Mouse (Mus musculus): ENCODE results near the gene Tmem95. TPM values are rescaled to one million over a fixed set of nuclear protein-coding genes. Genes with fewer than 3 reads are reported as not detected.

The Tmem95 gene
- polyA plus RNA-seq, 1 experiment from 2014 or later: 0.40 TPM

DNA sequence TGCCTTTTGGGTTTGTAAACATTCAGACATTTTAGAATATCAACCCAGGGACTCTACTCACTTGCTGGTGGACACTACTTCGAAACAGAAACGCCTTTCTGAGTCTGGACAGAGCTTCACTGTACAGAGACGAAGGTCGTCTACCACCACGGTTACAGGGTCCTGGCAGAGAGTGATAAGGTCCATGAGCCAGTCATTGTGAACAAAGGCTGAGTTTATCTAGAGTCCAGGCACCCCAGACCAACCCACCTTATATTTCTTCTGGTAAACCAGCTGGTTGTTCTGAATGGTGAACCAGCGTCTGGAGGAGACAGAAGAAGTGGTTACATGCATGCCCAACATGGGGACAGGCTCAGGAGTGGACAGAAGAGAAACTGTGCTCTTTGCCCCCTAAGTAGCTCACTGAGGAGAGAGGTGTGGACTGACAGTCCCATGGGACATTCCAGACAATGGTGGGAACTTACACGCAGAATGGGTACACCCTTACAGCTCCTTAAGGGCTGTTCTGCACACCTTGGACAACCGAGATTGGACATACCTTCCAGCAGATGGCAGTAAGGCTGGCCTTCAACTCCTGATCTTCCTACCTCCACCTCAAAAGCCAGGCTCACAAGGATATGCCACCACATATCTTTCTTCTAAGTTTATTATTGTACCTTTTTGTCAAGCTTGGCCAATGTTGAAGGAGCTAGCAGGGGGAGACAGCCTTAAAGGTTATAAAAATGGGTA, 9.3 kb upstream of the Tmem95 start:
- peaks cover 3% of the 10 kb centered on the region; the same call in 1 of the 2 replicates for H3K27me3 ChIP-seq (ENCODE audit: control insufficient read depth, insufficient read depth, low read length)
- no peak overlapping the region for H3K4me2 ChIP-seq (ENCODE audit: low read depth, low read length, severe bottlenecking)
- WGBS: 70% methylated on average over 8 of the region's 8 CpGs
- no peaks in the 10 kb centered on the region for H3K9me3 ChIP-seq (ENCODE audit: control insufficient read depth, low read length)
- no peaks in the 10 kb centered on the region for H3K4me1 ChIP-seq (replicated peaks; ENCODE audit: control insufficient read depth, insufficient read depth, low read length)
- ATAC-seq (replicated peaks; ENCODE audit: low FRiP score) (no peak), DNase-seq (ENCODE audit: low spot score) (no peak)
- H3K4me3 ChIP-seq (ENCODE audit: low read depth, low read length): no peak overlapping the region
- H3K36me3 ChIP-seq (ENCODE audit: control insufficient read depth, insufficient read depth, low read length): no peaks in the 10 kb centered on the region
- H3K9ac ChIP-seq (ENCODE audit: low read length): no peak overlapping the region
- 0 out of 2 replicates have a peak overlapping the region, but pooled peaks have one; percentile 12 for H3K27ac ChIP-seq (ENCODE audit: low read depth, low read length)

DNA sequence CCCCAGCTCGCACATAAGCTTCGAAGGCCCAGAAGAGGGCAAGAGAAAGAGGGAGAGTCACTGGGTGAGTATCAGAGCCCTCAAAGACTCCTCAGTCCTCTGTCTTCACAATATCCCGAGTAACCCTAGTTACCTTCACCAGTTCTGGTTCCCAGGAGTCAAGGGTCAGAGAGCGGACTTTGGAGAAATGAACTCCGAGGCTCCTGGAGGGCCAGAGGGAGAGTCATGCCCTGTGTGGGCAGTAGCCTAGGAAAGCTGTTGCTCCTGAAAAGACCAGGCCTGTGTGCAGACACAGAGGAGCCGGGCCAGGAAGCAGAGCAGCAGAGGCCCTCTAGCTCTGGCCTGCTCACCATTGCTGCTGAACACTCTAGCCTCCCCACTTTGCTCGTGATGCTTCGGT, 6.8 kb upstream of the Tmem95 start:
- Histone ChIP-seq H3K27me3 (ENCODE audit: control insufficient read depth, insufficient read depth, low read length) (peaks cover 5% of the 10 kb centered on the region; the same call in 1 of the 2 replicates), H3K4me3 (ENCODE audit: low read depth, low read length) (no peak overlapping the region), H3K9ac (ENCODE audit: low read length) (no peak overlapping the region), H3K27ac (ENCODE audit: low read depth, low read length) (no peak overlapping the region), H3K4me1 (replicated peaks; ENCODE audit: control insufficient read depth, insufficient read depth, low read length) (peaks cover 4% of the 10 kb centered on the region; the same call in 1 of the 2 replicates), H3K9me3 (ENCODE audit: control insufficient read depth, low read length) (no peaks in the 10 kb centered on the region), H3K4me2 (ENCODE audit: low read depth, low read length, severe bottlenecking) (no peak overlapping the region), H3K36me3 (ENCODE audit: control insufficient read depth, insufficient read depth, low read length) (no peaks in the 10 kb centered on the region)
- DNase-seq (ENCODE audit: low spot score): no peak
- ATAC-seq (replicated peaks; ENCODE audit: low FRiP score): no peak
- WGBS: 76% methylated on average over 8 of the region's 8 CpGs

DNA sequence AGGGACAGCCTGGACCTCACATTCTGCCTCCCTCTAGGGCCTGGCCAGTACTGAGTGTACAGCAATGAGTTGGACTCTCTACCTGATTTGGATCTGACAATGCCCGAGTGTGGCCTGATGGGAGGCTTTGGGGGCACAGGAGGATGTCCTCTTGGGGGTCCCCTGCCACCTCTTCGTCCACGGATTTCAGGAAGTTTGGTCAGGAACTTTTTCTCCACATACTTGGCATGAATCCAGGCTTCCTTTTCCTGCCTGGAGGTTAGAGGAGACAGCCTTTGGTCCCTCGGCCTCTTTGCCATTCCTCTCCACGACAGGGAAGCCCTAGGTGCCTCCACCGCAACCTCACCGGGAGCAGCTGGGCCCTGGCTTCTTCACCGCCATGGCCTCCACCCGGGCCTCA, 6.4 kb upstream of the Tmem95 start:
- H3K4me1 ChIP-seq (replicated peaks; ENCODE audit: control insufficient read depth, insufficient read depth, low read length): peaks cover 4% of the 10 kb centered on the region; the same call in 1 of the 2 replicates
- H3K27me3 ChIP-seq (ENCODE audit: control insufficient read depth, insufficient read depth, low read length): peaks cover 5% of the 10 kb centered on the region; the same call in 1 of the 2 replicates
- no peak overlapping the region for H3K4me2 ChIP-seq (ENCODE audit: low read depth, low read length, severe bottlenecking)
- no peaks in the 10 kb centered on the region for H3K36me3 ChIP-seq (ENCODE audit: control insufficient read depth, insufficient read depth, low read length)
- DNase-seq (ENCODE audit: low spot score) (no peak), ATAC-seq (replicated peaks; ENCODE audit: low FRiP score) (no peak)
- 82% methylated on average over 9 of the region's 9 CpGs for WGBS
- H3K27ac ChIP-seq (ENCODE audit: low read depth, low read length): no peak overlapping the region
- H3K9me3 ChIP-seq (ENCODE audit: control insufficient read depth, low read length): no peaks in the 10 kb centered on the region
- no peak overlapping the region for H3K9ac ChIP-seq (ENCODE audit: low read length)
- H3K4me3 ChIP-seq (ENCODE audit: low read depth, low read length): no peak overlapping the region

DNA sequence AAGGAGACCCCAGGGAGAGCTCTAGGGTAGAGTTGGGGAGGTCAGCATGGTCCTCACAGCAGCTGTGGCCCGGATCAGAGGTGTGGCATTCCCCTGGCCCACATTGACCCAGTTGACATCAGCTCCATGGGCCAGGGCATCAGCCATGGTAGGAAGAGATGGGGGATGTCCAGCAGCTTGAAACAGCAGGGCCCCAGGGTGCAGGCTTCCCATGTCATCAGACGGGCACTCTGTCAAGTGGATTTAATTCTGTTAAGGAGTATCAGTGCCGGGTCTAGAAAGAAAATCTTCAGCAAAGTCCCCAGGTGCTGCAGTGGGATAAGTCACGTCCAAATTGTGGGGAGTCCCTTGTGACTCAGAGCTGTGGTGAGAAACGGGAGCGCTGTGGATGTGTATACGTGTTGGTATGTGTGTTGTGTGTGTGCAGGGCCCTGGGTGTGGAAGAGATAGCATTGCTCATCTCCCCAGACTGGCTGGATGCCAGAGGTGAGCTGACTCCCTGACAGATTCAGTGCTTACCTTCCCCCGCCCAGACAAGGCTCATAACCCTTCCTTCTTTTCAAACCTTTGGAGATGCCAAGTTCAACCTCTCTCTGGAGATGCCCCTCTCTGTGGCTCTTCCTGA, 5.8 kb upstream of the Tmem95 start:
- DNase-seq (ENCODE audit: low spot score) (no peak), ATAC-seq (replicated peaks; ENCODE audit: low FRiP score) (no peak)
- WGBS: 89% methylated on average over 8 of the region's 8 CpGs
- Histone ChIP-seq H3K4me3 (ENCODE audit: low read depth, low read length) (no peak overlapping the region), H3K36me3 (ENCODE audit: control insufficient read depth, insufficient read depth, low read length) (no peaks in the 10 kb centered on the region), H3K9ac (ENCODE audit: low read length) (no peak overlapping the region), H3K27me3 (ENCODE audit: control insufficient read depth, insufficient read depth, low read length) (peaks cover 5% of the 10 kb centered on the region; the same call in 1 of the 2 replicates), H3K27ac (ENCODE audit: low read depth, low read length) (no peak overlapping the region), H3K4me1 (replicated peaks; ENCODE audit: control insufficient read depth, insufficient read depth, low read length) (peaks cover 4% of the 10 kb centered on the region; the same call in 1 of the 2 replicates), H3K4me2 (ENCODE audit: low read depth, low read length, severe bottlenecking) (no peak overlapping the region), H3K9me3 (ENCODE audit: control insufficient read depth, low read length) (no peaks in the 10 kb centered on the region)

DNA sequence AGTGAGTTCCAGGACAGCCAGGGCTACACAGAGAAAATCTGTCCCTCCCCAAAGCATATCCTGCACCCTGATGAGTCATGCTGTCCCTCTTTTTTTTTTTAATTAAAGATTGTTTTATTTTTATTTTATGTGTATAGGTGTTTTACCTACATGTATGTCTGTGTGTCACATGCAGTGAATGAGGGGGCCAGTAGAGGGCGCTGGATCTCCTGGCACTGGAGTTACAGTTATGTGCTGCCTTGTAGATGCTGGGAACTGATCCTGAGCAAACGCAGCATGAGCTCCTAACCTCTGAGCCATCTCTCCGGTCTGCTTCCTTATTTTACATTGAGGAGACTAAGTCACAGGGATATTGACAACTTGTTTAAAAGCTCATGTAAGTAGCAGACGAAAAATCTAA, 5.2 kb upstream of the Tmem95 start:
- Histone ChIP-seq H3K9ac (ENCODE audit: low read length) (no peak overlapping the region), H3K4me2 (ENCODE audit: low read depth, low read length, severe bottlenecking) (no peak overlapping the region), H3K27me3 (ENCODE audit: control insufficient read depth, insufficient read depth, low read length) (peaks cover 5% of the 10 kb centered on the region; the same call in 1 of the 2 replicates), H3K4me3 (ENCODE audit: low read depth, low read length) (no peak overlapping the region), H3K27ac (ENCODE audit: low read depth, low read length) (no peak overlapping the region), H3K4me1 (replicated peaks; ENCODE audit: control insufficient read depth, insufficient read depth, low read length) (peaks cover 4% of the 10 kb centered on the region; the same call in 1 of the 2 replicates), H3K36me3 (ENCODE audit: control insufficient read depth, insufficient read depth, low read length) (no peaks in the 10 kb centered on the region), H3K9me3 (ENCODE audit: control insufficient read depth, low read length) (no peaks in the 10 kb centered on the region)
- DNase-seq (ENCODE audit: low spot score): no peak
- 61% methylated on average over 4 of the region's 4 CpGs for WGBS
- no peak for ATAC-seq (replicated peaks; ENCODE audit: low FRiP score)

DNA sequence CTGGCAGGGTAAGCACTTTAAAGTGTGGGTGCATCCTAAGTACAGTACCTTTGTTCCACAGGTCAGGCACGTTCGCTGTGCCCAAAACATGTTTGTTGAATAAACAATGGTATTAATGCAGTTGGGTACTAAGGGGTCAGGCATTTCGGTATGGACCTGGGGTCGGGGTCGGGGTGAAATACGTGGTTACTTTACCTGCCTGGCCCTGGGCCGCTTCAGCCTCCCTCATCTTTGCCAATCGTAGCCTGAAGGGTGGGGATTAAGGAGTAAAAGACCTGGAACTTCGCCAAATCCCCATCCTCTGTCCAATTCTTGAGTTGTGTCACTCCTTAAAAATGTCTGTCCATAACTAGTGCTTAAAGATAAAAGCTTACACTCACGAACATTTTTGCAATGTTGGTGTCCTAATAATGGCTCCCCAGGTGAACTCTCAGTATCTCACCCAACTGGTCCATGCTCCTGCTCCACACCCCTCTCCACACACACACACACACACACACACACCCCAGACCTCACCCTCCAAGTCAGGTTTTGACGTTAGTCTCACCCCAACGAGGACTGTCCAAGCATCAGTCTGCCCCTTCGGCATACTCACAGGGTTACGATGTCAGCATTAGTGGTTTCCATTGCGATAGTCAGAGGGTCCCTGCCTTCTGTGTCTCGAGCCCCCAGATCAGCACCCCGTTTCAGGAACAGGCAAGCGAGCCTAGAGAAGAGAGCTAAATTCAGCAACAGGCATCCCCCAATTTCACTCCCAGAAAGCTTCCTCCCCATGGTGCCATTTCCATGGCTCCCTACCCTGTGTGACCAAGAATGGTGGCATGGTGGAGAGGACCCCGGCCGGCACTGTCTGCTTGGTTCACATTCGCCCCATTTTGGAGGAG, 4.2 kb upstream of the Tmem95 start:
- H3K4me3 ChIP-seq (ENCODE audit: low read depth, low read length): peak overlapping the region; percentile 39
- H3K4me2 ChIP-seq (ENCODE audit: low read depth, low read length, severe bottlenecking): peak overlapping the region; percentile 67; the same call in 1 of the 2 replicates
- 0 out of 2 replicates have a peak overlapping the region, but pooled peaks have one; percentile 30 for H3K9ac ChIP-seq (ENCODE audit: low read length)
- H3K27ac ChIP-seq (ENCODE audit: low read depth, low read length): no peak overlapping the region
- H3K27me3 ChIP-seq (ENCODE audit: control insufficient read depth, insufficient read depth, low read length): peaks cover 5% of the 10 kb centered on the region; the same call in 1 of the 2 replicates
- H3K4me1 ChIP-seq (replicated peaks; ENCODE audit: control insufficient read depth, insufficient read depth, low read length): peaks cover 6% of the 10 kb centered on the region; the same call in 1 of the 2 replicates
- no peak for DNase-seq (ENCODE audit: low spot score)
- no peaks in the 10 kb centered on the region for H3K36me3 ChIP-seq (ENCODE audit: control insufficient read depth, insufficient read depth, low read length)
- H3K9me3 ChIP-seq (ENCODE audit: control insufficient read depth, low read length): no peaks in the 10 kb centered on the region
- ATAC-seq (replicated peaks; ENCODE audit: low FRiP score): no peak
- 59% methylated on average over 21 of the region's 21 CpGs for WGBS

DNA sequence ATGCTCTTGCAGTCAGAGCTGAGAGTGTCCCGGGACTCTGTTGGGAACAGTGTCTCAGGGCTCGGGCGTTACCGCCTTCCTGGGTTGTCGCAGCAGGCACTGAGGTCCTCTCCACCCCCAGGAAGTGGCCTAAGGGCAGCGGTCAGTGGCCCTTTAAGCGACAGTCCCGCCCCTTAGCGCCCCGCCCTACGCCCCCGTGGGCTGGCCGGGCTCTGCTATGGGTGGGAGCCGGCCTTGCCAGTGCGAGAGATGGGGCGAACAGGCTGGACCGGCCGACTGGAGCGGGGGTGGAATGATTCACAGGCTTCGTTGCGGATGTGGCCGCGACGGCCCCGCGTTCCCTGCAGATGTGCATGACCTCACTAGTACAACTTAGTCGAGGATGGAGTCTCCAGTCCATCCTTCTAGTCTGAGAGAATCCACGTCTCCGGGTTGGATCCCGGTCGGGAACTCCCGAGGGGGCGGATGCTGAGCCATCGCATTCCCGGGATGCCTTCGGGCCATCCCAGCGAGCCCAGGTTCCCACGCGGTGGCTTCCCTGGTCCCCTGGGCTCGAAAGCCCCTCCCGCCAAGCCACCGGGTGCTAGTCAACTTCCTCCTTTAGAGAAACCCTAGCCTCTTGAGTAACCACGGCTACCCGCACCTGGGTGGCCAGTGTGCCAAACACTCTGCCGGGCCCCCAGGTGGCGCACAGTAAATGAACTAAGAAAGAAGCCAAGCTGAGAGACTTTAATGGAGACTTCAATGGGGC, 3.2 kb upstream of the Tmem95 start, which contains the start of gene Kctd11:
Gene Kctd11, minus strand, starts transcription at position 554 of the 751 bp plus-strand sequence.
- under 1% methylated on average over 46 of the region's 46 CpGs for WGBS
- Histone ChIP-seq H3K9ac (ENCODE audit: low read length) (peak within 1 kb of the TSS; percentile 48), H3K4me2 (ENCODE audit: low read depth, low read length, severe bottlenecking) (peak within 1 kb of the TSS; percentile 67), H3K4me1 (replicated peaks; ENCODE audit: control insufficient read depth, insufficient read depth, low read length) (peaks cover 6% of the 10 kb centered on the region; the same call in 1 of the 2 replicates), H3K27me3 (ENCODE audit: control insufficient read depth, insufficient read depth, low read length) (peaks cover 5% of the 10 kb centered on the region; the same call in 1 of the 2 replicates), H3K27ac (ENCODE audit: low read depth, low read length) (peak within 1 kb of the TSS; percentile 32), H3K9me3 (ENCODE audit: control insufficient read depth, low read length) (no peaks in the 10 kb centered on the region), H3K36me3 (ENCODE audit: control insufficient read depth, insufficient read depth, low read length) (no peaks in the 10 kb centered on the region), H3K4me3 (ENCODE audit: low read depth, low read length) (peak within 1 kb of the TSS; percentile 39)
- DNase-seq (ENCODE audit: low spot score) (peak; percentile 88), ATAC-seq (replicated peaks; ENCODE audit: low FRiP score) (peak; percentile 85)

All from forebrain, embryonic 11.5 days (tissue).